Mouse (Mus musculus) liver, postnatal 0 days (tissue): ENCODE measurements at regions not wholly inside any gene's neighbourhood (a gene's known extent, or its start where the extent isn't known, plus 50 kb on each side); places are given as distances from the start of the nearest gene placed in this dataset.

ENCODE experiments used
- CTCF ChIP-seq: sonication (generic); IDR thresholded peaks from 2 replicates; pipeline ENCODE4 v1.5.1; 2016; ENCODE audit warnings: antibody characterized with exemption, low read depth
- EP300 ChIP-seq: IDR thresholded peaks from 2 replicates; pipeline ENCODE4 v1.6.1; 2016; ENCODE audit warnings: antibody characterized with exemption, low read depth, mild to moderate bottlenecking

DNA sequence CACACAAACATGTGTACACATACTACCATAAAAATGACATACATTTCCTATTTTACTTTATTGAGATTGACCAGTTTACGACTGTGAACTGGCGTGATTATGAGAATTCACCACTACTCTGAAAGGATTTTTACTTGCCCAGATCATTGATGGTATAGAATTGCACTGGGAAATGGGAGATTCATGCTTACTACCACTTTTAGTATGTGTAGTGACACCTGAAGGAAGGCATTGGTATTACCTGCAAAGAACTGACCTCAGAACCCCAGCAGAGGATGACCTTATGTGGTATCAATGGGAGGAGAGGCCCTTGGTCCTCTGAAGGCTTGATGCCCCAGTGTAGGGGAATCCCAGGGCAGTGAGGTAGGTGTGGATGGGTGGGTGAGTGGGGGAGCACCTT lies 699.8 kb upstream of the Cntn5 start:
- TF ChIP-seq CTCF, result no peak
- no peak for TF ChIP-seq EP300
